Mouse (Mus musculus) layer of hippocampus, postnatal 36 days (tissue): ENCODE measurements at regions not wholly inside any gene's neighbourhood (a gene's known extent, or its start where the extent isn't known, plus 50 kb on each side); places are given as distances from the start of the nearest gene placed in this dataset.
"Not testable (repeated sequence)": the region's sequence is repeated elsewhere in the genome, so short reads cannot be mapped to it uniquely, and the experiment has no call there.

Experiments
- DNase-seq, 2 experiments: peaks; one replicate each; pipeline ENCODE4 v3.0.0; 2022

DNA sequence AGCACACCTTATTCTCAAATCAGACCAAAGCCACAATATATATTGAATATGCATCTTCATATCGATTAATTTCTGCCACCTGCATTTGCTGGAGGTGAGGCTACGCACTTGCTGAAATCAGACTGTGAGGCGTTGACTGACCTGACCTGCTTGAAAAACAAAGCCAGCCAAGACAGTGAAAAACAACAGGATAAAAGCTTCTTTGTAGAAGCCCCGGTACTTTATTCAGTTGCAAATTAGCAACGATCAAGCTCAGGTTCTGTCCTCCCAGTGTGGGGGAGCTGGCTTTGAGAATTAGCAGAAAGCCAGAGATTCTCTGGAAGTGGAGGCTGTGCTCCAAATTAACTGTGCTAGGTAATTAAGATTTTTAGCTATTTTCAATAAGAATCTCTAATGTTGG lies 100.6 kb downstream of the Vmn2r79 start:
- no peak for DNase-seq

GRCm38 (mm10) chr7:87099611-87100010 lies 103.7 kb downstream of the Vmn2r79 start:
- not testable (repeated sequence) for DNase-seq

GRCm38 (mm10) chr7:87100377-87100776 lies 104.5 kb downstream of the Vmn2r79 start:
- DNase-seq = not testable (repeated sequence)

DNA sequence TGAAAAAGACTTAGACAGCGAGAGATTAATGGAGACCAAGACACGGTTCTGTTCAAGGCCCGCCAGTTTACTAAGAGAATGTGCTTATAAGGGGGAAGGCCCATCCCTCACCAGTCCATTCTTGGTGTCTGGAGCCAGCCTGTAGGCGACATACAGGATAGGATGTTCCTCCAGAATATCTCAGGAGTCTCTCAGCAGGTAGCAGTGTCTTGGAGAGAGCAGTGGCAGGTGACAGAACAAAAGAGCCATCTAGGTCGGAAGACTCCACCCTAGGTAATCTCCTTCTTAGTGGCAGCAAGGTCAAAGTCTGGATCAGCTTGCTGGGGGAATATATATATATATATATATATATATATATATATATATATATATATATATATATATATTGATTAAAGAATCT lies 105.4 kb downstream of the Vmn2r79 start:
- not testable (repeated sequence) for DNase-seq

DNA sequence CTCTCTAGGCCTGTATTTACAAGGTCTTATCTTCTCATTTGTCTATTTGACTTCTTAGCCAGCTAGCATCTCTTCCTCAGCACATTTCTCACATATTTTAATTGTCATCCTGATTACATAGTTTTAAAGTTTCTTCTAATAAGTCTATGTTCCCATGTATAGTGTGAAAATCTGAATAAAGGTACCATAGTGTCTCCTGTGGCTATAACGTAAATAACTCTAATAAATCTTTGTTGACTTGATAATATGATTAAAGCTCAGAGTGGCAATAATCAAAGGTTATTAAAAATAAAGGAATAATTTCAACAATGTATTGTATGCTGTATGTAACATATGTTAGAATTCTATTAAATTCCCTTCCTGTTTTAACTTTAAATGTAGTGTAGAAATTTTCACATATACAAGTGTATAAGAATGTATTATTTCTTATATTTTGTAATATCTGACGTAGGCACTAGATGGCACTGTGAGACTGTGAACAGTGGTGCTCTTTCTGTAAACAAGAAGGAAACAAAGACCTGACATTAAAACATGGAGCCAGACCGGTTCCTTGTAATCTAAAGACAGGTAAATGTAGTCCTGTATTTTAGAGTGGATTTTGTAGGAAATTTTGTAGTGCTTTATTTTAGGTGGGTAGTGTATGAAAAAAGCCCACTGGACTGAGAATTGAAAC lies 114.5 kb downstream of the Vmn2r79 start:
- no peak for DNase-seq

- no peak for DNase-seq
These were observed 115.1 kb downstream of the Vmn2r79 start for GRCm38 (mm10) chr7:87110985-87111372.

GRCm38 (mm10) chr7:87113654-87114053 lies 117.7 kb downstream of the Vmn2r79 start:
- peak; percentile 12 for DNase-seq

DNA sequence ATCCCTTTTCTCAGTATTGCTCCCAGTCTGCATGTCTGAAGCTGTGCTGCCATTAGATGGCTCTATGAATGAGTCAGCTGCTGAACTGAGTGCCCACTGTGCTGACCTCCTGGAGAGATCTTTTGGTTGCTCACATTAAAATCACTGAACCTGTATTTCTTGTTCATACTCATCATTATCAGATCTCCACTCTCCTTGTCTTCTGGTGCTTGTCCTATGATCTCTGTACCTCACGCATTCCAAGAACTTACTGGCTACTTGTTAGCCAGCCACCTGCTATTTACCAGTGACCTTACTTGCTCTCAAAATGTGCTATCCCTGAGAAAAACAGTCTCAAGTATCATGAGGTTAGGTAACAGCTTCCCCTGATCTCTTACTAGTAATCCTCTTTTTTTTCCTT lies 123.4 kb upstream of the Nox4 start:
- no peak for DNase-seq

DNA sequence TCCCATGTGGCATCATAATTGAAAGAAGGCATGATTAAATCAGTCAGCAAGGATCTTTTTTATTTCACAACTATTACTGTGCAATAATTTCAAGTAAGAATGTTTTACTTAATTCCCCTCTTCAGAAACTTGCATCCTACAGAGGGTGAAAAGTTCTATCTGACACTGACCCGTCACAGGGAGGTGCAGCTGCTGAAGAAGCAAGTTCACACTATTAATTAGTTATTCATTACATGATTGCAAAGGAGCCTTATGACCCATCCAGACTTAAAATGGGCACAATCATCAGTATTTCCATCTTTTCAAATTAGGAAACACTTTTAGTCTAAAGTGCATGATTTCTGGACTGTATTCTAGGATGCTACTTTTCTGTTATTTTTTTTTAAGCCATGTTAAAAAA lies 100.0 kb upstream of the Nox4 start:
- DNase-seq = no peak

DNA sequence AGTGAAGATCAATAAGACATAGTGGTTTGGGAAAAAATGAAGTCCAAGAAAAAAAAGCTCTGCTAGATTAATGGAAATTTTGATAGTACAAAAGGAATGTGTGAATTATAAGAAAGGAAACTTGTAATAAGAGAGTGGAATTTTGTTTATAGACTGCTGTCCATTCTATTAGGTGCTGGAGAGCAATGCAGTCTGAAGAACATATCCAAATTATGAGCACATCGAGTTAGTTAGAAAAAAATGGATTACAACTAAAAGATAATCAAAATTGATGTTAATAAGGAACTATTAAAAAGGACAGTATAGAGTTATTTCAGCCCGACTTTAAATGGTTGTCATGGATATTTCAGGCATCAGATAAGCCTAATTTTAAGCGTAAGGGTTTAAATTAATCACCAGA lies 98.2 kb upstream of the Nox4 start:
- DNase-seq = no peak

DNA sequence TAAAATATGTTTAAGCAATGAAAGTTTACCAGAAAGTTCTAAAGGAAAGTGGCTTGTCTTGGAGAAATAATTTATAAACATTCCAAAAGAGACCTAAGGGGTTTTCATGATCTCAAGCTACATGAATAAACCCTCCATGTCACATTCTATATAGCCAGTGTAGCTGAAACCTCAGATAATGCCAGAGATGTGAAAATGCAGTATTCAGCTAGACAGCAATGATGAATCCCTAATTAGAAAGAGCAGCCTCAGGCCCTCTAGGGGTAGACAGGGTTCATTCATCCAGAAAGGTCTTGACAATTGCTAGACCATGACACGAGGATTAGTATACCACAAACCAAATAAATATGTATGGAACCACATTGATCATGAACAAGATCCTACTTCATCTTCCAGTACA lies 97.2 kb upstream of the Nox4 start:
- no peak for DNase-seq

- no peak for DNase-seq
These were observed 94.9 kb upstream of the Nox4 start for GRCm38 (mm10) chr7:87150991-87151390.

DNA sequence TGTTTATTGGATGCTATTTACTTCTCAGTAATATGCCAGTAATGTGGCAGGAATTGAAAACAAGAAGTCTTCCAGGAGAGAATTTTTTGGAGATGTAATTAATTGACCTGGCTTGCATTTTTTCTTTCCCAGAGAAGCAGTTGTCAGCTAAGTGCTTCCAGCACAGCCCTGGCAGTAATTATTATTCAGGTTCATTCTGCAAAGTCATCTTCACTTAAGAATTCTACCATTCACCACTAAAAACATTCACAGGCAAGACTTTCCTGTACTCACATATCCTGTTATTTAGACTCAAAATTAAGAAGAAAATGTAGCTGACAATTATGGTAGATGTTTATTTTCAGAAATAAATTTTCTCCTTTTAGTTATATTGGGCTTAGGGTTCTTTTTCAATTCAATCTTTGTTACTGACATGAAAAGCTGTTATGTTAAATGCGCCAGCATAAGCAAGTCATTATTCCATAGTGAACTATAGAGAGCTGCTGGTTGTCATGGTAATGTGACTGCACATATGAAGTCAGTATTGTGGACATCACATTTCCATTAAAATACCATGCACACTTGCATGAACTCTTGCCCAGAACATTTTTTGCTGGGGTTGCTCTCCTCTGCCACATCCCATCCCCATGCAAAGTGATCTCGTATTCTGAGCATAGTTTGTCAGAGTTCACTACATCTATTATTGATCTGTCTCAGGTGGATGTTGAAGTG lies 59.3 kb upstream of the Nox4 start:
- no peak for DNase-seq

DNA sequence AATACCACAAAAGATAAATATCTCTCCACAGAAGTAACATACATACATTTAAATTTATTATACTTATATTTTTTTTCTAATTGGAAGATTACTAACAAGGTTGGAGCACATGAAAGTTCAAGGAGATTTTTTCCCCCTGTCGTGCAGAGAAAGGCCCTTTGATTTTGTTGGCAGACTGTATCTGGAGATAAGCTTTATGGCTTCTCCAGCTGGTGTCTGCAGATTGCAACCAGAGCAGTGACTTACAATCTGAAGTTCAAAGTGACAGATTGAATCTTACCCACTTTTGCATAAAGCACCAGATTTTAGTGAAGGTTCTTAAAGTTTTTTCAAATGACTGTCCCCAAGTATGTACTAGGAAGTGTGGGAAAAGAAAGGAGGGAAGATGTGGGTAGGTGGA lies 50.2 kb upstream of the Nox4 start:
- no peak for DNase-seq
